Mouse (Mus musculus) kidney, postnatal 4 days (tissue): ENCODE data around the gene Ptgr1.

ENCODE experiments used
- DNase-seq, 2 experiments: peaks; one replicate each; pipeline ENCODE4 v3.0.0; 2021; ENCODE audit warnings: mixed read lengths in 2 of 2

Gene Ptgr1

DNA sequence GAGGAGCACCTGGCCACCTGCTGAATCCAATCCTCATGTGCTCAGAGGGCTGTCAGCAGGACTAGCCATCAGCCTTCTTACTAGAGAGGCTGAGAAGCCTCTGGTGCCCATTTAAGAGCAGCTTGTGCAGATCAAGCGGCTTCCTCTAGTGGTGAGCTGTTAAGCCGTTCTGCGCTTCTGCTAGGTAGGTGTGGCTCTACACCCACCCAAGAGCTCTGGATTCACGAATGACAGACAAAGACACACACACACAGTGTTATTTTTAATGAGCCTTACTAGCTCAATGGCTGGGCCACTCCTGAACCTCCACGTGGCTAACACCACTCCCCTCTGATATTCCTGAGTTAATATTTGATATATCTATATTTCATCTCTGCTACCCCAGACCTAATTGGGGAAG lies 61.3 kb downstream of the Ptgr1 start:
- DNase-seq, result no peak

DNA sequence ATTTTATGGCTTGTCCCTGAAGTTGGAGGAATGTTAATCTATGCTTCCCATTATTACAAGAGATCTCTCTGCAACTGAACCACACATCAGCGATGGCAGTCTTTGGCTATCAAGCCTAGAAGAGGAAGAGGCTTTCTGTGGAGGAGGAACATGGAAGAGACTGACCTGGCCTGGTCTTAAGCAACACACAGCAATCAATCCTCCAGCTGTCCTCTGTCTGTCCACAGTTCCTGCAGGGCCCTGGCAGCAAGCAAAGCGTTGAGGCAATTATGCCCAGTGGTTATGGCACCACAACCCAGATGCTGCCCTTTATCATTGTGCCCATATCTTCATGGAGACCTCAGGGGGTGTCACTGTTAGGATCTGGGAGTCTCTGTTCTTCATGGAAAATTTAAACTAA lies 63.0 kb downstream of the Ptgr1 start:
- DNase-seq, result no peak
